Mouse (Mus musculus) liver, postnatal 0 days (tissue): ENCODE measurements around the gene Thsd7b.

Experiments used
- CTCF ChIP-seq: sonication (generic); IDR thresholded peaks from 2 replicates; pipeline ENCODE4 v1.5.1; 2016; ENCODE audit warnings: antibody characterized with exemption, low read depth
- EP300 ChIP-seq: IDR thresholded peaks from 2 replicates; pipeline ENCODE4 v1.6.1; 2016; ENCODE audit warnings: antibody characterized with exemption, low read depth, mild to moderate bottlenecking

DNA sequence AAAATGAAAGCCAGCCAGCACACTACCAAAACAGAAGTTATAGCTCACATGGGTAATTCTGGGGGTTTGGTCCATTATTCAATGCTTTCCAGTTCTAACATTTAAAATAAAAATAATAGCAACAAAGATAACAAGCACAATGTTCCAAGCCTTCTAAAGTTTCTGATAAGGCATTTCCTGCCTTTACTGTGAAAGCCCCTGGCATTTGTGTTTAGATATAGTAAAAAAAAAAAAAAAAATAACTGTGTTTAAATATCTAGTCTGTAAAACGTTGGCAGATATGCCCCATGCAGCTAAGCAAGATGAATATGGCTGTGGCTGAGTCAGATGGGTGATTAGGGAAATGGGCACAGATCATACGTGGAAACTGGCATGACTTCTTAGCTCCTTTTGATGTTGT lies 491.6 kb downstream of the Thsd7b start:
- TF ChIP-seq CTCF (no peak), EP300 (no peak)
